Mouse (Mus musculus): ENCODE measurements around the gene Lhx4. TPM values are rescaled to one million over a fixed set of nuclear protein-coding genes. Genes with fewer than 3 reads are reported as not detected.

Gene Lhx4
- polyA plus RNA-seq, 2 experiments, result not detected

- Histone ChIP-seq H3K9ac (ENCODE audit: low read depth, low read length, severe bottlenecking) (no peak overlapping the region), H3K27ac (replicated peaks; ENCODE audit: low read depth, low read length) (no peak overlapping the region), H3K27me3 (ENCODE audit: control insufficient read depth, insufficient read depth, low read length) (no peaks in the 10 kb centered on the region), H3K9me3 (ENCODE audit: control insufficient read depth, low read length) (no peaks in the 10 kb centered on the region), H3K4me3 (replicated peaks; ENCODE audit: low read length) (no peak overlapping the region), H3K4me1 (ENCODE audit: control insufficient read depth, insufficient read depth, low read length) (no peaks in the 10 kb centered on the region), H3K36me3 (ENCODE audit: control insufficient read depth, insufficient read depth, low read length) (peaks cover 51% of the 10 kb centered on the region), H3K4me2 (replicated peaks; ENCODE audit: low read depth, low read length, severe bottlenecking) (no peak overlapping the region)
- no peak for TF ChIP-seq POLR2A (IDR thresholded peaks at IDR 0.05; ENCODE audit: borderline replicate concordance, extremely low read depth, insufficient read depth, insufficient read length)
- 81% methylated on average over 5 of the region's 5 CpGs for WGBS
- DNase-seq (ENCODE audit: low spot score) (no peak), ATAC-seq (ENCODE audit: low FRiP score, low read depth) (no peak)
Observed at GRCm38 (mm10) chr1:155782382-155782781, 30.9 kb upstream of the Lhx4 start.

- no peak overlapping the region for H3K4me2 ChIP-seq (replicated peaks; ENCODE audit: low read depth, low read length, severe bottlenecking)
- no peaks in the 10 kb centered on the region for H3K4me1 ChIP-seq (ENCODE audit: control insufficient read depth, insufficient read depth, low read length)
- peaks cover 31% of the 10 kb centered on the region for H3K36me3 ChIP-seq (ENCODE audit: control insufficient read depth, insufficient read depth, low read length)
- ATAC-seq (ENCODE audit: low FRiP score, low read depth) (no peak), DNase-seq (ENCODE audit: low spot score) (no peak)
- no peak overlapping the region for H3K9ac ChIP-seq (ENCODE audit: low read depth, low read length, severe bottlenecking)
- no peak for TF ChIP-seq POLR2A (IDR thresholded peaks at IDR 0.05; ENCODE audit: borderline replicate concordance, extremely low read depth, insufficient read depth, insufficient read length)
- no peaks in the 10 kb centered on the region for H3K9me3 ChIP-seq (ENCODE audit: control insufficient read depth, low read length)
- no peak overlapping the region for H3K4me3 ChIP-seq (replicated peaks; ENCODE audit: low read length)
- 74% methylated on average over 14 of the region's 14 CpGs for WGBS
- no peaks in the 10 kb centered on the region for H3K27me3 ChIP-seq (ENCODE audit: control insufficient read depth, insufficient read depth, low read length)
- H3K27ac ChIP-seq (replicated peaks; ENCODE audit: low read depth, low read length), result no peak overlapping the region
Observed at GRCm38 (mm10) chr1:155777641-155778625, 26.4 kb upstream of the Lhx4 start.

- no peaks in the 10 kb centered on the region for H3K36me3 ChIP-seq (ENCODE audit: control insufficient read depth, insufficient read depth, low read length)
- 58% methylated on average over 12 of the region's 12 CpGs for WGBS
- no peak overlapping the region for H3K4me2 ChIP-seq (replicated peaks; ENCODE audit: low read depth, low read length, severe bottlenecking)
- TF ChIP-seq POLR2A (IDR thresholded peaks at IDR 0.05; ENCODE audit: borderline replicate concordance, extremely low read depth, insufficient read depth, insufficient read length), result no peak
- ATAC-seq (ENCODE audit: low FRiP score, low read depth) (no peak), DNase-seq (ENCODE audit: low spot score) (no peak)
- H3K9ac ChIP-seq (ENCODE audit: low read depth, low read length, severe bottlenecking), result no peak overlapping the region
- no peaks in the 10 kb centered on the region for H3K9me3 ChIP-seq (ENCODE audit: control insufficient read depth, low read length)
- H3K27ac ChIP-seq (replicated peaks; ENCODE audit: low read depth, low read length), result no peak overlapping the region
- H3K4me1 ChIP-seq (ENCODE audit: control insufficient read depth, insufficient read depth, low read length), result no peaks in the 10 kb centered on the region
- H3K27me3 ChIP-seq (ENCODE audit: control insufficient read depth, insufficient read depth, low read length), result no peaks in the 10 kb centered on the region
- no peak overlapping the region for H3K4me3 ChIP-seq (replicated peaks; ENCODE audit: low read length)
Observed at GRCm38 (mm10) chr1:155759167-155759566, 7.7 kb upstream of the Lhx4 start.

- Histone ChIP-seq H3K4me2 (replicated peaks; ENCODE audit: low read depth, low read length, severe bottlenecking) (no peak overlapping the region), H3K4me3 (replicated peaks; ENCODE audit: low read length) (no peak overlapping the region), H3K4me1 (ENCODE audit: control insufficient read depth, insufficient read depth, low read length) (no peaks in the 10 kb centered on the region), H3K9me3 (ENCODE audit: control insufficient read depth, low read length) (no peaks in the 10 kb centered on the region), H3K27me3 (ENCODE audit: control insufficient read depth, insufficient read depth, low read length) (no peaks in the 10 kb centered on the region), H3K27ac (replicated peaks; ENCODE audit: low read depth, low read length) (no peak overlapping the region), H3K36me3 (ENCODE audit: control insufficient read depth, insufficient read depth, low read length) (no peaks in the 10 kb centered on the region), H3K9ac (ENCODE audit: low read depth, low read length, severe bottlenecking) (no peak overlapping the region)
- no peak for ATAC-seq (ENCODE audit: low FRiP score, low read depth)
- 85% methylated on average over 4 of the region's 4 CpGs for WGBS
- no peak for TF ChIP-seq POLR2A (IDR thresholded peaks at IDR 0.05; ENCODE audit: borderline replicate concordance, extremely low read depth, insufficient read depth, insufficient read length)
- DNase-seq (ENCODE audit: low spot score), result no peak
Observed at GRCm38 (mm10) chr1:155758711-155759110, 7.2 kb upstream of the Lhx4 start.

- Histone ChIP-seq H3K4me2 (replicated peaks; ENCODE audit: low read depth, low read length, severe bottlenecking) (no peak overlapping the region), H3K4me3 (replicated peaks; ENCODE audit: low read length) (no peak overlapping the region), H3K9me3 (ENCODE audit: control insufficient read depth, low read length) (no peaks in the 10 kb centered on the region), H3K36me3 (ENCODE audit: control insufficient read depth, insufficient read depth, low read length) (no peaks in the 10 kb centered on the region), H3K27ac (replicated peaks; ENCODE audit: low read depth, low read length) (no peak overlapping the region), H3K27me3 (ENCODE audit: control insufficient read depth, insufficient read depth, low read length) (peaks cover 7% of the 10 kb centered on the region; the same call in 1 of the 2 replicates), H3K9ac (ENCODE audit: low read depth, low read length, severe bottlenecking) (no peak overlapping the region), H3K4me1 (ENCODE audit: control insufficient read depth, insufficient read depth, low read length) (no peaks in the 10 kb centered on the region)
- WGBS, result 74% methylated on average over 7 of the region's 7 CpGs
- TF ChIP-seq POLR2A (IDR thresholded peaks at IDR 0.05; ENCODE audit: borderline replicate concordance, extremely low read depth, insufficient read depth, insufficient read length), result no peak
- DNase-seq (ENCODE audit: low spot score), result no peak
- no peak for ATAC-seq (ENCODE audit: low FRiP score, low read depth)
Observed at GRCm38 (mm10) chr1:155757621-155758020, 6.1 kb upstream of the Lhx4 start.

All from limb, embryonic 14.5 days (tissue).